Mouse (Mus musculus): ENCODE data around the gene Tas1r1.

The Tas1r1 gene

DNA sequence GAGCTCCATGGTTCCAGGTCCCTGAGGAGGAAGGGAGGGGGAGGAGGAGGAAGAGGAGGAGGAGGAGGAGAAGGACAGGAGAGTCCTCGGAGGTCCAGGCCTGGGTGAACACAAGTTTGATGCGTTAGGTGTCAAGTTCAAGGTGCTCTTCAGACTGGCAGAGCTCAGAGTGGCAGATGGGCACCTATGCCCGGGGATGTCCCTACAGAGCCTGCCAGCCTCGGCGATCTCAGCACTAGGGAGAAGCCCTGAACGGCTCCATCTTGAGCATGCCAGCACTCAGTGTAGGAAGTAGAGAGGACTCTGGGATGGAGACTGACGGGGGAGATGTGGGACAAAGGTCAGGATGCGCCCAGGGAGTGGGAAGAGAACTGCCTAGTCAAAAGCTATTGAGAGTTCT, 51.7 kb downstream of the Tas1r1 start:
- no peak for DNase-seq

GRCm38 (mm10) chr4:151985886-151986285, 52.5 kb downstream of the Tas1r1 start:
- DNase-seq, result no peak

- no peak for DNase-seq
Observed at GRCm38 (mm10) chr4:151983560-151983959, 54.8 kb downstream of the Tas1r1 start.

DNA sequence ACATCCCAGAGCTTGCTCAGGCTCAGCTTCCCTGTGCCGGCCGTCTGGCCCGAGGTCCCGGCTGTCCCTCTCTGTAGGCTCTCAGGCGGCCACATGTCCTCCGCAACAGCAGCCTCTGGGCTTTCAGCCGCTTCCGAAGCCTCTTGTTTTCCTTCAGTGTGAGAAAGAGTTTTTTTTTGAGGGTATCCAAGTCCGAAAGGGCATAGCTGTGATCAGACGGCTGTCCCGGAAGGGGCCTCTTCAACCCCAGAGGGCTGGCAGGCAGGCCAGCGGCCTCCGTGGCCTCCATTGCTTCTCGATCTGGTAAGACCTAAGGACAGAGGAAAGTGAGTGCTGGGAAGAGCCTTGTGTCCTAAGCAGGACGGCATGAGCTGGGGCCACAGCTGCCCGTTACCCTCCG, 55.3 kb downstream of the Tas1r1 start:
- DNase-seq, result no peak

DNA sequence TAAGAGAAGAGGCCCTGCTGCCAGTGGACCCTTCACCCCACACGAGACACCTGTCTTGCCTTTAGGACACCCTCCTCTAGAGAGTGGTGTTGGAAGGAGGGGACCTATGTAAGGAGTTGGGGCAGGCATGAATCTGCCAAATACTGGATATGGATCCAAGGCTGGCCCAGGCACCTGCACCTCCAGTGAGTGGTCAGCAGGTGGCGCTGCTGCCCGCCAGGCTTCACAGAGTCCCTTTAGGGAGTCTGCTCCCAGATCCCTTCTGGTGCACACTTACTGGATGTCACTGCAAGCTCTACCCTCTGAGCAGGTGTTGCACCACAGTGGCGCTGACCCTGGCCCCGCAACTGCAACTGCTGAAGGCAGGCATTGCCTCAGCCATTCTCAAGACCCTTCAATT, 57.0 kb downstream of the Tas1r1 start:
- DNase-seq, result peak; percentile 68 to 71

DNA sequence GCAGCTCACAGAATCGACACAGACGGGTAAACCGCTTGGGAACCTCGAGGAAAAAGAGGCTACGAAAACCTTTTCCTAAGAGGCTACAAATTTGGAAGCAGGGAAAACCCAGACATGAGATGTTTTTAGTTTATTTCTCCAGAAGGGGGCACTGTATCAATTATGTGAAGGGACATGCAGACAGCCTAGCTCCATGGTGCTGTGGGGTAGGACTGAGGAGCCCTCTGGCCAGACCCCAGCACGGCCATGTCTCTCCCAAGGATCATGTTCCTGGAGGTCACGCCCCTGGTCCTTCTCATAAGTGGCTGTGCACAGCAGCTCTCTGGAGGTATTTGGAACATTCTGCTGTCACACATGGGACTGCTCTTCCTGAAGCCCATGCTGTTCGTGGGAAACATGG, 57.7 kb downstream of the Tas1r1 start:
- no peak for DNase-seq
